Mouse (Mus musculus): Measurements from ENCODE around the gene Cyld. TPM values are rescaled to one million over a fixed set of nuclear protein-coding genes. Genes with fewer than 3 reads are reported as not detected.
"Not testable (repeated sequence)": the region's sequence is repeated elsewhere in the genome, so short reads cannot be mapped to it uniquely, and the experiment has no call there.

Gene Cyld
- 10 to 100 TPM; 73.8 to 85.9 TPM for total RNA-seq (2021)
- long read RNA-seq, experiment 1, full-length matches to known transcripts: 10 of 42 reads
- long read RNA-seq, experiment 1, partial matches to known transcripts: 5 of 42 reads
- long read RNA-seq, experiment 1, other reads (novel, unspliced or antisense): 27 of 42 reads
- long read RNA-seq, experiment 2, full-length matches to known transcripts: 10 of 35 reads
- long read RNA-seq, experiment 2, partial matches to known transcripts: 5 of 35 reads
- long read RNA-seq, experiment 2, other reads (novel, unspliced or antisense): 20 of 35 reads

DNA sequence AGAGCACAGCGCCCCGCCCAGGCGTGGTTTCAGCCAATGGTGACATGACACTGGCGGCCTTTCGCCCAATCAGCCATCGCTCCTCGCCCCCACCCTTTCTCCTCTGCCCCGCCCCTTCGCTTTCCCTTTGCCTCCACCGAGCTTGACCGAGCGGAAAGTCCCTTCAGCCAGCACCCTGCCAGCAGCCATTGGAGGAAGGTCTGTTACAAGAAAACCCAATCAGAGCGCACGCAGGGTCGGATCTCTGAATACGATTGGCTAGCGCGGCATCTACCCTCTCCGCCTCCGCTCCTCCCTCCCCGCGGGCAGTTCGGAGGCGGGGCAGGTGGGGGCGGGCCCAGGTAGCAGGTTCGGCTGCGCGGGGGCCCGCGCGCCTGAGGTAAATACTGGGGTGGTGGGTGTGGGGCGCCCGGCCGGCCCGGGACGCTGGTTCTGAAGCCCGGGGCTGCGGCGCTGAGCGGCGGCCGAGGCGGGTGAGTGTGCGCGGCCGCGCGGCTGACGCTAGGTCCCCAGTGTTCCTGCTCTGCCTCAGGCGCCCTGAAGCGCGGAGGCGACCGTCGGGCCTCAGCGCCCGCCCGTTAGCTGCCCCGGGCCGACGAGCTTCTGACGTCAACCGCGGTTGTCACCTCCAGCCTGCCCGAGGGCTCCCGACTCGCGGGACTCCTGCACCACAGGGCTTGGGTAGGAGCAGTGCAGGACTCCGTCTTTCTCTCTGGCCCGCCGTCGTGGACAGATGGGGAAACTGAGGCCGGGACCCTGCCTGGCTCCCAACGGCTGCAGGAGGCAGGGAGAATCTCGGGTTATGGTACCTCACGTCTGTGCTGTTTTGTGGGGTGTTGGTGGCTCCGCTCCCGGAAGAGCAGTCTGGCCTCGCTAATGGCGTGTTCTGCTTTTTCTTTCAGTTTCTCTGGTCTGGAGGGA is at the start of gene Cyld:
TSS of gene Cyld (plus strand) at position 308 of the 921 bp plus-strand sequence.
- DNase-seq (ENCODE audit: low spot score in 2 of 2): peak; percentile 99
- intact Hi-C loops (cut with DNase I): loop anchor here (5.0 kb wide), 1 partner anchor 335 kb away; the partner anchor contains the start of gene Brd7

DNA sequence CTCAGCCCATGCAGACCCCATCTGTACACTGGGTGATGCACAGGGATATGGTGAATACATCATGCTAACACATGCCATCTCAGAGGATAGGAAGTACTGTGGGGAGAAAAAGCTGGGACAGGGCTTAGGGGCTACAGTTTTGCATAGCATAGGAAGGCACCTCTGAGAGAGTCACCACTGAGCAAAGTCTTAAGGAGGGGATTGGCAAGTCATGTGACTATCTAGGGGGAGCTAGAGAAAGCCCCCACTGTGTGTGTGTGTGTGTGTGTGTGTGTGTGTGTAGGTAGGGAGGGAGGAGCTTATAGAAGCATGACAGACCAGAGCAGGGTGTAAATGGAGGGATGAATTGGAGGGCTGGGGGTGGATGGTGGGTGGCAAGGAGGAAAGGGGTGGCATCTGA is 48.5 kb upstream of the Cyld start:
- intact Hi-C loops (cut with DNase I): no loop called here

DNA sequence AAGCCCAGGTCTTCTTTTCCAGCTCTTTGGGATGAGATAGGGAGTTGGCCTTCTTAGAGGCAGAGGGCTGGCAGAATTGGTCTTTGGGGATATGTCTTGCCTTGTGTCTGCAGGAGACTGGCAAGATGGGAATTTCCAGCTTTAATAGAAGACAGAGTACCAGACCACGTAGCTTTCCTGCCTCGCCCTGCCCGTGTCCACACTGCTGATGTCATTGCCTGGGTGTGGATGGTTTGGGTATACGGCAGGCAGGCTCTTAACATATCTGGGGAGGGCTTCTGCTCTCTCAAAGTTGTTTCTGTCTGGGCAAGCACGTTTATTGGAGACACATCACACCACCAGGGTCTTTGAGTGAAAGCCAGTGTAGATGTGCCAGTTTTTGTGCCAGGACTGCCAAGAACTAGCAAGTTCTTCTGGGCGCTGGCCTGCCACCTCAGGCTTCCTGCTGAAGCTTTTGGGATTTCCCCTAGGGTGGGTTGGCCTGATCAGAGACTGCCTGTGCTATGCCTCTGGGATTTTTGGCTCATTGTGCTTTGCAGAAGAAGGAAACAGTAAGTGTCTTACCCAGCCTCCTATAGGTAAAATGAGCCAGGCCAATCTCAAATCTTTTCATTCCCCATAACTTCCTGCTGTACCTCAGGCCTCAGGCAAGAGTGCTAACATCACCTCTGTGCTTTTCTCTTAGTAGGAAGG is 46.7 kb upstream of the Cyld start:
- intact Hi-C loops (cut with DNase I): no loop called here
- DNase-seq (ENCODE audit: low spot score in 2 of 2): no peak

More for the DNA sequence above, 48.5 kb upstream of the Cyld start:
- DNase-seq (ENCODE audit: low spot score in 2 of 2): no peak

DNA sequence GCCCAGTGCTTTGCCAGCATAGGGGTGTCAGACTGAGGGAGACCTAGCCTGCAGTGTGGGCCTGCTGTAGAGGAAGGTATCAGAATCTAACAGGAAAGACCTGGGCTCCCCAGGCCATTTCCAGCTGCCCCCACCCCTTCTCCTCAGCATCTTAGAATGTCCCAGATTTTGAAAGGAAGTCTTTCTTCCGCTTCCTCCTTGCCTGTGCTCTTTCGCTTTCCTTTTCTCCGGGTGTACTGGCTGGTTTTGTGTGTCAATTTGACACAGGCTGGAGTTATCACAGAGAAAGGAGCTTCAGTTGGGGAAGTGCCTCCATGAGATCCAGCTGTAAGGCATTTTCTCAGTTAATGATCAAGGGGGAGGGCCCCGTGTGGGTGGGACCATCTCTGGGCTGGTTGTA is 45.7 kb upstream of the Cyld start:
- intact Hi-C loops (cut with DNase I); DNase-seq (ENCODE audit: low spot score in 2 of 2): not testable (repeated sequence)

DNA sequence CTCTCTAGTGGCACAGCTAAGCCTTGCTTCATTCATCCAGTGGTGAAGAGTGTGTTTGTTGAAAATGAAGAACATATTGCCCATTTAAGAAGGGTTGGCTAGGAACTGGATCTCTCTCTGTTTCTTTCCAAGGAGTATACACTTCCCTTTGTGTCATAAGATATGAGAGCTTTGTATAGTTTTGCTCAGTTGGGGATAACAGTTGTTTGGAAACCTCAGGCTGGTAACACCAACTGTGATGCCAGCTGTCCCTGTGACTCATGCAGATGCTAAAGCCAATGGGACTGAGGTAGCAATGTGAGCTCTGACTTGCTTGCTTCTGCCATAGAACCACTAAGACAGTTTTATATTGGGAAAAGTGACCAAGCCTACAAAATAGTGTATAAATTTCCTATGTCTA is 41.5 kb upstream of the Cyld start:
- DNase-seq (ENCODE audit: low spot score in 2 of 2): peak; percentile 50 to 53
- intact Hi-C loops (cut with DNase I): no loop called here

DNA sequence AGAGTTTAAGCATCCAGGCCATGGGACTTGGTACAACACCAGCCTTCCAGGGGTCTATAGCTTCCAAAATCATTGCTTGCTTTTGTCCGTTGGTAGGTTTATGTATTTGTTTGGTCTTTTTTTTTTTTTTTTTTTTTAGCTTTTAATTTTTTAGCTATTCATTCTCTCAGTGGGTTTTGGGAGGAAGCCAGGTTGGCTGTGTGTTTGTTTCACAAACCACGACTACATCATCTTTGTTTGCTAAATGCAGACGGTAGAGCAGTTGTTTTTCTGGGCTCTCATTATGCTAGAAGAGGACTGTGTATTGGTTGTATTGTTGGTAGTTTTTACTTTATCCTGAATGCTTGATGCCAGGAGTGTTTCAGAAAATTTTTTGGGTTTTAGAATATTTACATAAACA is 37.0 kb upstream of the Cyld start:
- no peak for DNase-seq (ENCODE audit: low spot score in 2 of 2)
- intact Hi-C loops (cut with DNase I): no loop called here

DNA sequence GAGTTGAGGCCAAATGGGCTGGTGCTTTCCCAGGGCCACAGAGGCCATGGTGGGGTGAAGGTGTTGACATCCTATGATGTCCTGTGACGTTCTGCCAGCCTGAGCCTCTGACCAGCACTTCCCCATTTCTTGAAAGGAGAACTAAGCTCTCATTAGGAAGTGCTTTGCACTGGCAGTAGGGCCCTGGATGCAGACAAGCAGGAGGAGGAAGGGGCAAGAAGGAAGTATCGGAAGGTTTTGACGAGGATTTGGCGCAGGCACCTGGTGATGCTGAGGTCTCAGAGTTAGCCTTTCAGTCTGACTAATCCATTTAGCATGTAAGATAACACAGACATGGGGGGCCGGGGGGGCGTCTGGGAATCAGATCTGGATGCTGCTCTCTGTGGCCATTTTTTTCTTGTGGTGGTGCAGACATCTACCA is 34.4 kb upstream of the Cyld start:
- intact Hi-C loops (cut with DNase I): no loop called here
- DNase-seq (ENCODE audit: low spot score in 2 of 2): no peak

DNA sequence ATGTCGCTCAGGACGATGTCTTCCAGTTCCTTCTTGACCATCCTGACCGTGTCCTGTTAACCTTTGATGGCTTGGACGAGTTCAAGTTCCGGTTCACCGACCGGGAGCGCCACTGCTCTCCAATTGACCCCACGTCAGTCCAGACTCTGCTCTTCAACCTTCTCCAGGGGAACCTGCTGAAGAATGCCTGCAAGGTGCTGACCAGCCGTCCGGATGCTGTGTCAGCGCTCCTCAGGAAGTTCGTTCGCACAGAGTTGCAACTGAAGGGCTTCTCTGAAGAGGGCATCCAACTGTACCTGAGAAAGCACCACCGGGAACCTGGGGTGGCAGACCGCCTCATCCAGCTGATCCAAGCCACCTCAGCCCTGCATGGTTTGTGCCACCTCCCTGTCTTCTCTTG is 32.7 kb upstream of the Cyld start:
- DNase-seq (ENCODE audit: low spot score in 2 of 2): no peak
- intact Hi-C loops (cut with DNase I): no loop called here

DNA sequence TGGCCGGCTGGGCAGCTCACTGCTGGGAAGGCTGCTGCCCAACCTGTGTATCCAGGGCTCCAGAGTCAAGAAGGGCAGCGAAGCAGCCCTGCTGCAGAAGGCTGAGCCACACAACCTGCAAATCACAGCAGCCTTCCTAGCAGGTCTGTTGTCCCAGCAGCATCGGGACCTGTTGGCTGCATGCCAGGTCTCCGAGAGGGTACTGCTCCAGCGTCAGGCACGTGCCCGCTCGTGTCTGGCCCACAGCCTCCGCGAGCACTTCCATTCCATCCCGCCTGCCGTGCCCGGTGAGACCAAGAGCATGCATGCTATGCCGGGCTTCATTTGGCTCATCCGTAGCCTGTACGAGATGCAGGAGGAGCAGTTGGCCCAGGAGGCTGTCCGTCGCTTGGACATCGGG is 31.9 kb upstream of the Cyld start:
- DNase-seq (ENCODE audit: low spot score in 2 of 2): no peak
- intact Hi-C loops (cut with DNase I): no loop called here

DNA sequence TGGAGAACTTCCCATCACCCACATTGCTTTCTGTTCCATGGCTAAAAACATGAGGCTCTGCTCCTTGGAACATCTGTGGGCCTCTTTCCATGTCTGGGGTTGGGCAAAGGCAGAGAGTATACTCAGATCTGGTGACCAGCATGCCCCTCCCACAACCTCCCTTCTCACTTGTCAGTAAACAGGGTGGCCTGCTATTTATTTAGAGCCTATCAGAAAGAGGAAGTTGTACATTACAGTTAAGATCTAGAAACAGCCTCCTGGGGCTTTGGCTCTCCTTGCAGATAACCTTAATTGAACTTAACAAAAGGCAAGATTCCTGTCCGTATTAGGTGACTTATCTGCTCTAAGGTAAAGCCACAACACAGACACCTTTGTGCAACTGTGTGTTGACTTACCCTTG is 30.4 kb upstream of the Cyld start:
- peak in 1 of 2 experiments; percentile 41 for DNase-seq (ENCODE audit: low spot score in 2 of 2)
- intact Hi-C loops (cut with DNase I): no loop called here

DNA sequence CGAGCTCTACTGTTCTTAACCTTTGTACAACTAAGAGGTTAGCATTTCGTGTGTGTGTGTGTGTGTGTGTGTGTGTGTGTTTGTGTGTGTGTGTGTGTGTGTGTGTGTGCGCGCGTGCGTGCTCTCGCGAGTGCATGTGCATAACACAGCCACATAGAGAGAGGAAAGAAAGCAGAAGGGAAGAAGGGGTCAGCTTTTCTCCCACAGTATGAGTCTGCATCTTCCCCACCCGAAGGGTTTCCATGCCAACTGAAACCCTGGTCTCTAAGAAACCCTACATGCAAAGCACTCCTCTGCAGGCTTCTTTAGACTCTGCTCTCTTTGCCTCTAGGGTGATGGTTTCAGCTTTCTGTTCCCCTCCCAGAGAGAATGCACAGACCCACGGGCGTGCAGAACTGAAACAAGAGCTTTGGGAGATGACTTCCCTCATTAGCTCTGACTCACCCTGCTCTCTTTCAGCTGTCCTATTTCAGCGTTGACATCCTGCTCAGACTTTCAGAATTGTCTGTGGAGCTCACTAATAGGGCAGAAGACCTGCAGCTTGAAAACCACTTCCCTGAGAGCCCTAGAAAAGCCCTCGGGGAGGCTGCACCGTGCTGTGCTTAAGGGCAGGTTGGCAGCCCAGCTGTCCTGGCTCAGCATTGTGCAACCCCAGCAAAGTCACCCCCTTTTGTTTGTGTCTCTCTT is 28.3 kb upstream of the Cyld start:
- intact Hi-C loops (cut with DNase I): no loop called here
- DNase-seq (ENCODE audit: low spot score in 2 of 2): peak; percentile 61 to 90

DNA sequence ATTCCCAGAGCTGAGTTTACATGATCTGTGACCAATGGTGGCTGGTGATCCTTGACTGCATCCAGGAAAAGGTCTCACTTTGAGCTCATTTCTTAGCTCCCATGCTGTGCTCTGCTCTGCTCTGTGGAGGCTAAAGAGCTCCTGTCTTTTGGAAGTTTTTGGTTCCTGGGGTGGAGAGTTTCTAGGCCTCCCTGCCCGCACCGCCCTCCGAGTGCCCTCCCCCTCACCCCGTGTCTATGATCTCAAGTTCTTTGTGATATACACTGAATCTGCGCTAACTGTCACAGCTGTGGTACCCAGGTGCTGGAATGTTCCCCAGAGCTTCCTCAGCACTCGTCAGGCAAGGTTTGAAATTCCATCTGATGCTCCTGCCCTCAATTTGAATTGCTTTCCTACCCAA is 26.0 kb upstream of the Cyld start:
- DNase-seq (ENCODE audit: low spot score in 2 of 2): no peak
- intact Hi-C loops (cut with DNase I): no loop called here

DNA sequence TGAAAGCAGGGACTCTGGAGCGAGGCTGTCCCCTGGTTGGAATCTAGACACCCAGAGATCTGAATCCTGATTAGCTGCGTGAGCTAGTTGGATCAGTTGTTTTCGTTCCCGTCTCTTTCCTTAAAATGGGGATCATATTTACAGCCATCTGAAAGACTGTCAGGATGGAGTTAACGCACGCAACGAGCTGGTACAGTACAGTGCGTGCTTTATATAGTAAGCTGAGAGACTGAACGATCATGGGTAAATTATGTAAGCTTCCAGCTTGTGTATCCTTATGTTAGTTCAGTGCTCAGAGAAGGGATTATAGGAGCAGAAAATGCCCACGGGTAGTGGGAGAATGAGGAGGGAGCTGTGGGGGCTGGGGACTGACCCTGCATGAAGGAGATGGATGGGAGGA is 25.3 kb upstream of the Cyld start:
- intact Hi-C loops (cut with DNase I): no loop called here
- peak; percentile 44 to 74 for DNase-seq (ENCODE audit: low spot score in 2 of 2)

DNA sequence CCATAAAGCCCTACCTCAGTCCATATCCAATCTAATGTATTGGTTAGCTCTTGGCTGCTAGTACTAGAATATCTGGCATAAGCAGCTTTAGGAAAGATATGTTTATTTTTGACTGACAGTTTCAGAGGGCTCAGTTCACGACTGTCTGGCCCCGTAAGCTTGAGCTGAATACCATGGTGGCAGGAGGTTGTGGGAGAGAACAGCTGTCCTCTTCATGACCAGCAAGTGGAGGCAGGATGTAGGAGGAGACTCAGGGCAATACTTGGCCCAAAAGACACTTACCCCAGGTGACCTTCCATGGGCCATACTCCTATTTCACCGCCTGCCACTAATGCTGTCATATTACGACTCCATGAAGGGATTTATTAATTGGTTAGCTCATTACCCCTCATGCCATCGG is 23.0 kb upstream of the Cyld start:
- DNase-seq (ENCODE audit: low spot score in 2 of 2): no peak
- intact Hi-C loops (cut with DNase I): no loop called here

DNA sequence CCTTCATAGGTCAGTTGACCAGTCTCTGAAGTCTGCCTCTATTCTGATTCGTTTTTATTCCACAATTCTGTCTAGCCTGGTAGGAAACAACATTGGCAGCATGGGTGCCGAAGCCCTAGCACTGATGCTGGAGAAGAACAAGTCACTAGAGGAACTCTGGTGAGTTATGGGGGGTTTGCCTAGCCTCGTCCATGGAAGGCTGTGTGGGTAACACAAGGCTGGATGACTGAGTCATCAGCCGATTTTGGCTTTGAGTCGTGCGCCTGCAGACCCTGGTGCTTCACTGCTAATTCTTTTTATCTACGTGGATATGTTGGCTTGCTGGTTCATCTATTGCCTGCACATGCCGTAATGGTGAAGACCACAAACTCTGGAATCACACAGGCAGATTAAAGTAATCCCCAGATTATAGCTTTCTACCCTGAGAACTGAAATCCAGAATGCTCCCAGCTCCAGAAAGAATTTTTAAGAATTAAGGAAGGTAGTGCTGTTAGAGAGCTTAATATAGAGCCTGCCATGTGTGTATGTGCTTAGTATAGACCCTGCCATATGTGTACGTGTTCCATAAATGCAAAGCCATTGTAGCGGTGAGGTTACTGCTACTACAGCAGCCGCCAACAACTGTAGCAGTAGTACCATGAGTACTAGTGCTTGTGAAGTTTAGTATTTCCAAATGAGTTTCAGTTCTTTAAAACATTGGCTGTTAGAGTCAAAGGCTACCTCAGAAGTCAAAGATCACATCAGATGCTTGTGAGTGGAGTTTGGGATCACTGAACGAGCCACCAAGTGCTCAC is 21.3 kb upstream of the Cyld start:
- peak in 1 of 2 experiments; percentile 55 for DNase-seq (ENCODE audit: low spot score in 2 of 2)
- intact Hi-C loops (cut with DNase I): no loop called here

DNA sequence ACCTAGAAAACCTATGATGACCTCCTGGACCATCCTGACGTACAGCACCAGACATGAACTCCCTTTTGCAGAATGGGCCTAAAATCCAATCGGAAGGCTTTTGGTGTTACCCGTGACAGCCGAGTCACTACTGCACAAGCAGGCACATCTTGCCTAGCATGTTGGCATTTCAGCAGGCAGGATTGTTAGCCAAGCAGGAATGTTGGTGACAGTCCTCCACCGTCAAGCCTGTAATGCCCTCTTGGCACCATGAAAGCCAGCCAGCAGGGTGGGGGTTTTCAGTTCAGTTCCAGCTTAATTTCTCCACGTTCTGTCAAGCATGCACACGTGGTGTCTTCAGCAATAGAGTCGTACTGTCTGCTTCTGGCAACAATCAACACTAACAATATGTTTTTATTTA is 19.8 kb upstream of the Cyld start:
- intact Hi-C loops (cut with DNase I): no loop called here
- DNase-seq (ENCODE audit: low spot score in 2 of 2): no peak

DNA sequence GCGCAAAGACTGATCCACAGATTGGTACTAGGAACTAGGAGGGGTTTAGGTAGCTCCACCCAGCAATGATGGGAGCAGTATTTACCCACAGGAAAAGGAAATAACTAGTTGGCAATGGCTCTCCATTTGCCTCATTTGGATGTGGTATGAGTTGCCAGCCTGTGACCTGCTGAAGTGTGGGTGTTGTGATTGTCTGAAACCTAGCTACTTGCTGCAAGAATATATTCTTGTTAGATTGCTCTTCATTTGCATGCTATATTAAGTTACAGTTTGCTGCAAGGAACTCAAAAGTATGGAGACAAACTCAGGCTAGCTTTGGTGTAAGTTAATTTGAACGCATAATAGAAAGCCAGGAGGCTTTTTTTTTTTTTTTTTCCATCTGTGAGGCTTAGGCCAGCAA is 16.3 kb upstream of the Cyld start:
- intact Hi-C loops (cut with DNase I): no loop called here
- DNase-seq (ENCODE audit: low spot score in 2 of 2): peak in 1 of 2 experiments; percentile 43

DNA sequence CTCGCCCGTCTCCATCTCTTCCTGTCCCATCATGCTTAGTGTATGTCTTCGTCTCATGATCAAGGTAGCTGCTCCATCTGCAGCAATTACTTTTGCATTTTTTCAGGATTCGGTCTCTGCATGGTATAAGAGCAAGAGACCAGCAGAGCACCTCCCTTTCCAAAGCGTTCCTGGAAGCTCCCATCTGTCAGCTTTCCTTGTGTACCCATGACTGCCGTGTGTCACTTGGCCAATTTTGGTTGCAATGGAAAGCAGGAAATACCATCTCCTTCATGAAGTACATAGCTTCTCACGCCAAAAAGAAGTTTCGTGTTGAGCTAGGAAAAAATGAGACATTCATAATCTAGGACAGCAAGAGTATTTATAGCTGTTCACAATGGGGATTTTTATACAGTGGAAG is 15.8 kb upstream of the Cyld start:
- intact Hi-C loops (cut with DNase I): no loop called here
- peak in 1 of 2 experiments; percentile 62 for DNase-seq (ENCODE audit: low spot score in 2 of 2)

Data from left cerebral cortex, postnatal 14 days (tissue).